Mouse (Mus musculus): Measurements from ENCODE around the gene Stk25. TPM values are rescaled to one million over a fixed set of nuclear protein-coding genes. Genes with fewer than 3 reads are reported as not detected.

The Stk25 gene
- total RNA-seq, 2 experiments from 2014 or later, result 135 to 138 TPM

DNA sequence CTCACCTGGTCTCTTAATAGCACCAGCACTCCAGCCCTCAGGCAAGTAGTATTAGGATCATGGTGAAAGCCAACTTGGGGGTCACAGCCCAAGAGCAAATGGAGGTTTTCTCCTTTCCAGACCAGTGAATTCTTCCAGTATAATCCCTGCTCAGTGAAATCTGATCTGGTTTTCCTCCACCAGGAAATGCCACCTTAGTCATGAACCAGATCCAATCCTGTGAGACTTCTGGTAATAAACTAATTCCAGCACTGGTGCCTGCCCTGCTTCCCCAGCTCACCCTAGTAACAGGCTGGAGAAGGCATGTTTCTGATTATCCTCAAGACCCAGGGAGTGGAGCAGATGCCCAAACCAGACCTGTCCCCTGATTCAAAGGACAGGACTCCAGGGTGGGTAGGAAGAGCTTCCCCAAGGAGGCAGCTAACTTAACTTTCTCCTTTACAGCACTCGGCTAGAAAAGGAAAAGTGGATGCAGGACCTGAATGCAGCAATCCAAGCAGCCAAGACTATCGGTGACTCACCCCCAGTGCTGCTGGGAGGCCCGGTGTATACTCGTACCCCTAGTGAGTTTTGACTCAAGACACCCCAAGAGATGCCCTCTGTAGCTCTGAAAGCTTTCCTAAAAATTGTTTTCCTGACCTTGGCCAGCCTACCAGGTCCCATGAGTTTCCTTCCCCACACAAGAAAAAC, 40.3 kb downstream of the Stk25 start:
- intact Hi-C loops (cut with DNase I), result no loop called here
- no peak for DNase-seq

DNA sequence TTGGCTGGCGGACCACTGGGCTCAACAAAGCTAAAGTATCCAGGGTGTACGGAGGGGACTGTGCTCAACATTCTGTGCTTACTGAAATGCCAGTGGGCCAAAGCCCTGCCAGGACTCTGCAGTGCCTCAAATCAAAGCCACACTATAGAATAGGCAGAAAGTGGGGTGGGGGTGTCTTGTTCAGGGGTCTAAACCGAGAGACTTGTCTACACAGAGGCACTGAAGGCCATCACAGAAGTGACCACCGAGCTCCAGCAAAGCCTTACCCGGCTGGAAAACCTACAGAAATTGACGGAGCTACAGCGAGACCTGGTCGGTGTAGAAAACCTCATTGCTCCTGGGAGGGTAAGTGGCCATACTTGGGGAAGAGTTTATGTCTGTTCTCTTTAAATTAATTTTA, 48.7 kb downstream of the Stk25 start:
- intact Hi-C loops (cut with DNase I), result no loop called here
- DNase-seq, result no peak

DNA sequence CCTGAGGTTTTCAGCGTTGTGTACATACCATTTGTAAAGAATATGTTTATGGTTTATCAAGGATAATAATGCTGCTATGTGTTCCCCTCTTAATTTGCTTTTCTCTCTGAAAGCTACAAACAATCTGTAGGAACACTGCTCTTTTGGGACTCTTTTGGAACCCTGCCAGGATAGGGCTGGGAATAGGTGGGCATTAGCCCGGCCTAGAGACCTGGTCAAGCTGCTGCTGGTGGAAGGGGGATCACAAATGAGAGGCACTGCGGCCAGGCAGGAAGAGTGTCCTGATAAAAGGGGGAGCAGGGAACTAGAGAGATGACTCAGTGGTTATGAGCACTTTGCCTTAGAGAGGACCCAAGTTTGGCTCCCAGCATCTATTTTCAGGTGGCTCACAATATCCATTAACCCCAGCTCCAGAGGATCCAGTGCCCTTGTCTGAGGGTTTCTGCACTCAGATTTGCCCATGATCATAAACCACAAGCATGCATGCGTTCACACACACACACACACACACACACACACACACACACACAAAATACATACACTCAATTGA, 49.7 kb downstream of the Stk25 start:
- intact Hi-C loops (cut with DNase I), result no loop called here

DNA sequence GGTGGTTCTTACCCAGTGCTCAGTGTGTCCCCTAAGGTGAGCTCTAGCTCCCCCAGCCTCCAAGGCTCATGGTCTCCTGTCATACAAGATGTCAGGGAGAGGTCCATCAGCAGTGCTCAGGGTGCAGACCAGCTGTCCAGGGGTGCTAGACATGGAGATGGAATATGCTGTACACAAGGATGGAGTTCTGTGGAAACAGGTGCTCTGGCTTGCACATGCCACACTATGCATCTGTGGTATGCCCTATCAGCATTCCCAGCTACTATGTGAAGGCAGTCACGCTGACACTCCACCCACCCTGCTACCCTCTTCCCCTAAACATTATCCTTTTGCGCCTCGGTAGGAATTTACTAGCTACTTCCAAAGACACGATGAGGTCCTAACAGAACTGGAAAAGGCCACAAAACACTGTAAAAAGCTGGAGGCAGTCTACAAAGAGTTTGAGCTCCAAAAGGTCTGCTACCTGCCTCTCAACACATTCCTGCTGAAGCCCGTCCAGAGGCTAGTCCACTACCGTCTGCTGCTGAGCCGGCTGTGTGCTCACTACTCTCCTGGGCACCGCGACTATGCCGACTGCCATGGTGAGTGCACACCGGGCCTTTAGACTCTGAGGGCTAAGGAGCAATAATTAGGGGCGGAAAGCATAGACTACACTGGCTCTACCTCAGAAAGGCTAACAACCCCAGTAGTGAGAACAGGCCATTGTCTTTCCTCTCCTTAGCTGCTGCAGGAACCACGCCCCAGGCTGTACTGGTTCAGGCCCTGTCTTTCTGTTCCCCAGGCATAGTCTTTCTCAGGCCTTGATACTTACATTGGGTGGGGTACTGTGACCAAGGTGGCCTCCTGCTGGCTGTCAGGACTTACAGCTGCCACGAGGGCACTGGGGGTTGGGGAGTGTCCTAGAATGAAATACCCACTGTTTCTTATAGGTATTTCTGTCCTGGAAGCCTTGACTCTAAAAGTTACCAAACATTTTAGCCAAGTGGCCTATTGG, 51.1 kb downstream of the Stk25 start:
- DNase-seq, result no peak
- intact Hi-C loops (cut with DNase I), result no loop called here

More for the DNA sequence above, 49.7 kb downstream of the Stk25 start:
- no peak for DNase-seq

DNA sequence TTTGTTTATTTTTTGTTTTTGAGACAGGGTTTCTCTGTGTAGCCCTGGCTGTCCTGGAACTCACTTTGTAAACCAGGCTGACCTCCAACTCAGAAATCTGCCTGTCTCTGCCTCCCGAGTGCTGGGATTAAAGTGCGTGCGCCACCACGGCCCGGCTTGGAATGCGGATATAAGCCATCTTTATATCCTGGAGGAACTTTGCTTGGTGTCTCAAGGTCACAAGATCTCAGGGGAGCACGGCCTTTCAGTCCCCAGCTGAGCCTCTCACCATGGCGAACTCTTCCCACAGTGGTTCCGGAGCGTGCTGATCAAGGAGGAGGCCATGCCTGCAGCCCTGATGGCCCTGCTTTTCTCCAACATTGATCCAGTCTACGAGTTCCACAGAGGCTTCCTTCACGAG, 54.5 kb downstream of the Stk25 start:
- no peak for DNase-seq
- intact Hi-C loops (cut with DNase I), result no loop called here

DNA sequence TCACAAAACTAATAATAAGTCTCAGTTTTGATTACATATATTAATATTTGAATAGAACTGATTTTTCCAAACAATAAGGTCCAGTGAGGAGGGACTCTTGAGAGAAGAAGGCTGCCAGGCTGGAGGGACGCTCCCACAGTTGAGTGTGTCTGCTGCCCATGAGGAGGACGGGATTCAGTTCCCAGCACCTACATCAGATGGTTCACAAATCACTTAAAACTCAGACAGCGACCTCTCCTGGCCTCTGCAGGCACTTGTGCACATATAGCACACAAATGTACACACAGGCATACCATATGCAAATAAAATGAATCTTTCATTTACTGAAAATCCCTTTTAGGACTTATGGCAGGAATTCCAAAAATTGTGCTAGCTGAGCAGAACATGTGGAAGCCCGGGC, 55.5 kb downstream of the Stk25 start:
- intact Hi-C loops (cut with DNase I), result no loop called here
- DNase-seq, result no peak

DNA sequence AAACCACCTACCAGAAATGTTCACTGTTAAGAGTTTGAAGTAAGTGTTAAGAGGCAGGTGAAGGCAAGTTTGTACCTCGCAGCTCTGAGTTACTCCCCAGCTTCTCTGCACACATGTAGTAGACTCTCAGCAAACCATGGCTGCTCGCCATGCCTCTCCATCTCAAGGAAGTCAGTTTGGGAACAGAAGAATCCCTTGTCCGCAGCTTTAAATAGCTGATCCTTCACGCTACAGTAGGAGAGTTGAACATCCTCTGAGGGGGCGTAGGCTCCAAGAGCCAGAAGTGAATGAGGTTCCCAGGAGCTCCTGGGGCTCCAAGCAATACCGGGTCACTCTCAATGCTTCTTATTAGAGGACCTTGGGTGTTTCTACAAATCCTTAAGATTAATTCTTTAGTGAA, 62.5 kb downstream of the Stk25 start:
- no peak for DNase-seq
- intact Hi-C loops (cut with DNase I), result no loop called here

DNA sequence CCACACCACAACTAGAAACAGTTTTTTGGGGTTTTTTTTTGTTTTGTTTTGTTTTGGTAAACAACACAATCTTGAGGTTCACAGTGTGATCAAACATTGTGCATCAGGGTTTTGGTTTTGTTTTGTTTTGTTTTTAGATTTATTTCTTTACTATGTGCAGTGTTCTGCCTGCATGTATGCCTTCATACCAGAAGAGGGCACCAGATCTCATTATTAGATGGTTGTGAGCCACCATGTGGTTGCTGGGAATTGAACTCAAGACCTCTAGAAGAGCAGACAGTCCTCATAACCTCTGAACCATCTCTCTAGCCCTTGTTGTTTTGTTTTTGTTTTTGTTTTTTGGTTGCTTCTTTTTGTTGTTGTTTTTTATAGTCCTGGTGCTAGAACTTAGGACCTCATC, 64.5 kb downstream of the Stk25 start:
- intact Hi-C loops (cut with DNase I), result no loop called here

DNA sequence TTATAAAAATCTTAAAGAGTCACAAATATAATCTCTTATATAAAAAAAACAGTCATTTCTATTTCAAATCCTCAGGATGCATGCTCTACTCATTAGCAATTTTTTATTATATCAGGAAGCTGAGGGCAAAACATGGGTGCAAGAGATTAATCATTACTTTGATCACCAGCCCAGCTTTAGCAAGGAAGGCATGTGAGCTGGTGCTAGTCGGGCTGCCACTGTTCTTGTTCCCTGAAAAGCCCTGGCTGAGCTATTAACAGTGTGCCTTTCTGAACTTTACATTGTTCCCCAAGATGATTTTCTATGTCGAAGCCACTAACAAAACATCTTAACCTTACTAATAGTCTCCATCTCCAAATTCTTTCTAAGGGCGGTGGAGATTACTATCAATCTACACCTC, 70.1 kb downstream of the Stk25 start:
- intact Hi-C loops (cut with DNase I), result no loop called here
- DNase-seq, result no peak

More for the DNA sequence above, 64.5 kb downstream of the Stk25 start:
- DNase-seq, result no peak

DNA sequence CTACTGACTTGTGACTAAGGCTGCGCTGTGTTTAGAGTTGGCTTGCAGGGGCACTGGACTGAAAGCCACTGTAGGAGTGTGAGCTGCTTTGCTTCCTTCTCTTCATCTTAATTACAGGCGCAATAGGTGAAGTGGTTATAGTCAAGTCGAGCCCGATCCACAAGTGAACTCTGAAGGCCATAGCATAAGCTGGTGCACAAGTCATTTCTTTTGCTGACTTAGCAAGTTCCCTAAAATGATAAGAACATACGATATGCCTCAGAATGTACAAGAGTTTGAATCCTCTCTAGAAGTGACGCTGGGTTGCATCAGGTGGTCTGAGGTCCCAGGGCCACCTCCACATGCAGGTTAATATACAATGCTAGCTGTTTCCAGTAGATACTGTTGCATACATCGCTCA, 76.9 kb downstream of the Stk25 start:
- intact Hi-C loops (cut with DNase I), result no loop called here
- no peak for DNase-seq

DNA sequence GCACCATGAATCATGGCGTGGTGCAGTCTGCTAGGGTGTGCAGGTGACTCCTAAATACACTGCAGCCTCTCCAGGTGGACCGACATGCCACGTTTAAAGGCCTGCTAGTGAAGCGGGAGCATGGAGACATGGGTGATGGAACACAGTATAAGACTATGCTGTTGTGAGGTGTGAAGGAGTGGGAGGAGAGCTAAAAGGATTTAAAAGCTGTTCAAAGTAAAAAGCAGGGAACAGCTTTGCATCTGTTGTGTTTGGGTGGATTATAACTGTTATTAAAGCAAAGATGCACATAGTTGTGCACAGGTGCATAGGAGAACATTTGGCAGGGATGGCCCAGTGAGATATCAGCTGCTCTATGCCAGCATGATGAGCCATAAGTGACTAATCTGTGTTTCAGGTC, 80.6 kb downstream of the Stk25 start:
- intact Hi-C loops (cut with DNase I), result no loop called here

DNA sequence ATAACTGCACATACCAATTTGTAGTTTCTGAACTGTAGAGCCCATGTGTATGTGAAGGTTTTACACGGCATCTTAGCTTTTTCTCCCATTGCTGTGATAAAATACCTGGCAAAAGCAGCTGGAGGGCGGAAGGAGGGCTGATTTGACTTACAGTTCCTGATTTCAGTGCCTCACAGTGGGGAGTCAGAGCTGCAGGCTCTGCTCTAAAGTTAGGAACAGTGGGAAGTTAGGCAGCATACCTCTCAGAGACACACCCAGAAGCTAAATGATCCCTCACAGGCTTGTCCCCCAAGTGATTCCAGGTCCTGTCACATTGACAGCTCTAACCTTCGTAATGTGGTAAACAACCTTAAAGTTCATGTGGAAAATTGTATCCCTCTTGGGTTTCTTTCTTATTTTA, 81.4 kb downstream of the Stk25 start:
- intact Hi-C loops (cut with DNase I), result no loop called here
- DNase-seq, result no peak

More for the DNA sequence above, 80.6 kb downstream of the Stk25 start:
- DNase-seq, result no peak

Other genes starting within 250 kb of the Stk25 start
- gene Hdlbp, start 179.8 kb downstream of the Stk25 start, total RNA-seq (2021), result 100 to 1,000 TPM; 347 to 363 TPM
- 10 to 100 TPM; 16.5 to 18.6 TPM for gene Farp2, start 146.6 kb downstream of the Stk25 start, total RNA-seq (2021)
- gene Bok, start 27.0 kb upstream of the Stk25 start, total RNA-seq (2021), result 10 to 100 TPM; 10.2 to 10.4 TPM
- 10 to 100 TPM; 46.6 to 55.0 TPM for gene Atg4b, start 92.8 kb upstream of the Stk25 start, total RNA-seq (2021)
- gene Thap4, start 96.2 kb upstream of the Stk25 start, total RNA-seq (2021), result 10 to 100 TPM; 65.3 to 74.0 TPM
- gene Dtymk, start 143.3 kb upstream of the Stk25 start, total RNA-seq (2021), result 10 to 100 TPM; 43.8 to 46.8 TPM
- 10 to 100 TPM in 1 of 2 experiments, 1 to 10 TPM in 1; 9.8 to 10.4 TPM for gene Ing5, start 145.3 kb upstream of the Stk25 start, total RNA-seq (2021)
- gene D2hgdh, start 166.2 kb upstream of the Stk25 start, total RNA-seq (2021), result 10 to 100 TPM; 27.6 to 31.3 TPM
- under 1 TPM; 0.62 to 0.87 TPM for gene Gal3st2, start 202.6 kb upstream of the Stk25 start, total RNA-seq (2021)